Mouse (Mus musculus): ENCODE measurements at regions not wholly inside any gene's neighbourhood (a gene's known extent, or its start where the extent isn't known, plus 50 kb on each side); places are given as distances from the start of the nearest gene placed in this dataset.

- no peak for DNase-seq (ENCODE audit: low spot score in 2 of 2)
These were observed 97.2 kb upstream of the Pam start for GRCm38 (mm10) chr1:98192671-98193070.

DNA sequence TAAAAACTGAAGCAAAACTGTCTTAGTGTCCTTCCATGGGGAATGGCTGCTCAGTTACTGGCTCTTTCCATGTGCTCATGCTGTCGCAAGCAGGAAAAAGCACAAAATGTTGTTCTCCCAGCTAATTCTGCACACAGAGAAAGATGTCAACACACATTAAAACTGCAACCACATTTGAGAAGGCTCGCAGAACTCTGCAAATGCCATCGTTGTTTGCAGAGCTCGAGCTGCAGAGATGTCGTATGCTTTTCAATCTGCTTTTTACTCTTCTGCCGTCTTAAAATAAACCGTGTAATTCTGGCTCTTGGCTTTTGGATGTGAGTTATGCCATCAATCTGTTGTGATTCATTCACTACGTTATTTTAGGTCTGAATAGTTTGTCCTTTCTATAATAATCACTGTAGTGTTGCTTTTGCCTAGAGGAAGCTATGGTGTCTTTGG lies 96.6 kb upstream of the Pam start:
- DNase-seq (ENCODE audit: low spot score in 2 of 2), result peak; percentile 36 to 55

GRCm38 (mm10) chr1:98191331-98191730 lies 95.9 kb upstream of the Pam start:
- DNase-seq (ENCODE audit: low spot score in 2 of 2), result no peak

GRCm38 (mm10) chr1:98190741-98191140 lies 95.3 kb upstream of the Pam start:
- no peak for DNase-seq (ENCODE audit: low spot score in 2 of 2)

DNA sequence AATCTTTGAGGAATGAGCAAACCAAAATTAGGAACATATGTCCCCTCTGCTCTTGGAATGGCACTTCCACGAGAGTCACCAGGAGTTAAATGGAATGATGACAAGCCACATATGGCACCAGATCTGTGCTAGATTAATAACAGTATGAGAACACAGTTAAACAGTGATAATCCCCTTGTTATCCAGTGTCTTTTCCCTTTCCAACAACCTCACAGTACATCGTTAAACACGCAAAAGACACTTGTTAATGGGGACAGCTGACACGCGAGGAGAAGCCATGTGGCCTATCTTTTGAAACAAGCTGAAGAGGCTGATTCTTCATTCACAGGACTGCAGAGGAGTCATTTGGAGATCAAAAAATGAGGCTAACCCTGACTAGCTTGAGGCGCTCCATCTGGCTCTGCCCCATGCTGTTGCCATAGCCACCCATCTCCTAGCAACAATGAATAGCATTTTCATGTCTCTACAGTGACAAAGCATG lies 94.6 kb upstream of the Pam start:
- DNase-seq (ENCODE audit: low spot score in 2 of 2), result peak; percentile 59 to 71

DNA sequence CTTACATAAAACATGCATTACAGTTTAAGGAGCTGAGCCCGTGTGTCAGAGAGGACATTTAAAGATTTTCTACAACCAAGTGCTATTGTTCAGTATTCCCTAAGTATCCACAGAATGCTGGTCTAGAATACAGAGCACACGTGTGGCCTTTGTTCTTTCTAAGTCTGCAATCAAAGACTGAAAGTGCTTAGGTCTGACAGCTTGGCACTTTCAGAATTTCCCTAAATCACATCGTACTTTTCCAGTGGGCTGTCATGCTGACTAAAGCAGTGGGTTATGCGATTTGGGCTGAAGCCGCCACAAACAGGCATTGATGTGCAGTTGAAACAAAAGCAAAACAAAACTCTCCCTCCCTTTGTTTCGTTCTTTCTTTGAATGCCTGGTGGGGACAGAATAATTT lies 84.9 kb upstream of the Pam start:
- no peak for DNase-seq (ENCODE audit: low spot score in 2 of 2)

- peak in 1 of 2 experiments; percentile 69 for DNase-seq (ENCODE audit: low spot score in 2 of 2)
These were observed 83.6 kb upstream of the Pam start for GRCm38 (mm10) chr1:98179030-98179429.

DNA sequence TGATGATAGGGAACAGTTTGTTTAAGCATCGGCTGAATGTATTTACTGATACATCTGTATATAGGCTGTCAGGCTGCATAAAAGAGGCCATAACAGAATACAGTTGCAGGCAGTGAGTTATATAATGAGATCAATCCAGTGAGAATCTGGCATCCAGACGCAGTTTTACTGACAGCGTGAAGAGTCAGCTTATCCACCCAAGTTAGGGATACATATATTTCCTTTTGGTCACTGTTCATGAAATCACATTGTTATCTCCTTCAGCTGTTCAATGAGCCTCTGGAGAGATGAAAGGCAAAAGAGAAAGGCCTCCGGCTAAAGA lies 79.3 kb upstream of the Pam start:
- DNase-seq (ENCODE audit: low spot score in 2 of 2), result no peak

- DNase-seq (ENCODE audit: low spot score in 2 of 2), result no peak
These were observed 78.7 kb upstream of the Pam start for GRCm38 (mm10) chr1:98173907-98174810.

- no peak for DNase-seq (ENCODE audit: low spot score in 2 of 2)
These were observed 78.0 kb upstream of the Pam start for GRCm38 (mm10) chr1:98173431-98173830.

DNA sequence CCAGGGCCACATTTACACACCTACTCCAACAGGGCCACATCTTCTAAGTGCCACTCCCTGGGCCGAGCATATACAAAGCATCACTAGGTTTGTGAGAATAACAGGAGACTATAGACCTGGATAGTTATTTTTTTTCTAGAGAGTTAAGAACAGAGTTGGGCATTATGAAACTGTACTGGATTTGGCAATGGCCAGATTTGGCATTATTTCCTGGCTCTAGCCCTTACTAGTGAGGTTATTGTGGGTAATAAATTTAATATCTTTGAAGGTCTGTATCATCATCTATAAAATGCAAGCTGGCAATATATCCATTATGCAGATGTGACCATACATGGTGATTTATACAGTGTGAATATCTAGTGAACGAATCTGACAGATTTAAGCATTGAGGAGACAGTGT lies 75.8 kb upstream of the Pam start:
- no peak for DNase-seq (ENCODE audit: low spot score in 2 of 2)

DNA sequence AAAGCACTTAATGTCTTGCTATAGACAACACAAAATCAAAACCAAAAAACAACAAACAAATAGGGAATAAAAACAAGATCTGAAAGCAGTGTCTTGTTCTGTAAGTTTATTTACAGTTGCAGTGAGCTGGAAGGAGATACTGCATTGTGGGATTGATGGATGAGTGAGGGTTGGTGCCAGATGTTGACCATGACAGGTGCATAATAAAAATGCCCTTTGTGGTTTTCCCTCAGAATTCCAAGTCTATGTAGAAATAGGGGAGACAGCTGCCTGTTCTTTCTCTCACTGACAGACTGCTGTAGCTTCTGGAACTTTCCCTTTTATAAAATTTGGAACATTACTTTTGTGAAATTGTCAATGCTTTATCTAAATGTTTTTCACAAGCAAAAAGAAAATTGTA lies 73.9 kb upstream of the Pam start:
- no peak for DNase-seq (ENCODE audit: low spot score in 2 of 2)

GRCm38 (mm10) chr1:98167800-98168199 lies 72.4 kb upstream of the Pam start:
- DNase-seq (ENCODE audit: low spot score in 2 of 2), result no peak

DNA sequence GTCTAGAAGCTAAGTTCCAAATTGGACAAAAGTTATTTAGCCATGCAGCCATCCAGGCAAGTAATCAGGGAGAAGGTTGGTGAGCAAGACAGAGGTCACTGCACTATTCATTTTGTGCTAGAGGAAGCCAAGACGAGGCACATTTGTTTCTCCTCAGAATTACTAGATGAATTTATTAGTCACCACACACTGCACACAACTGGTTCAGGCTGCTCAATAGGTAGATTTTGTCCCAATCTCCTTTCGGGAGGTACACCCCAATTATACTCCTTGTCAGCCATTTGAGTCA lies 67.1 kb upstream of the Pam start:
- DNase-seq (ENCODE audit: low spot score in 2 of 2), result no peak

- DNase-seq (ENCODE audit: low spot score in 2 of 2), result no peak
These were observed 66.6 kb upstream of the Pam start for GRCm38 (mm10) chr1:98161882-98162638.

GRCm38 (mm10) chr1:98158969-98159368 lies 63.5 kb upstream of the Pam start:
- no peak for DNase-seq (ENCODE audit: low spot score in 2 of 2)

DNA sequence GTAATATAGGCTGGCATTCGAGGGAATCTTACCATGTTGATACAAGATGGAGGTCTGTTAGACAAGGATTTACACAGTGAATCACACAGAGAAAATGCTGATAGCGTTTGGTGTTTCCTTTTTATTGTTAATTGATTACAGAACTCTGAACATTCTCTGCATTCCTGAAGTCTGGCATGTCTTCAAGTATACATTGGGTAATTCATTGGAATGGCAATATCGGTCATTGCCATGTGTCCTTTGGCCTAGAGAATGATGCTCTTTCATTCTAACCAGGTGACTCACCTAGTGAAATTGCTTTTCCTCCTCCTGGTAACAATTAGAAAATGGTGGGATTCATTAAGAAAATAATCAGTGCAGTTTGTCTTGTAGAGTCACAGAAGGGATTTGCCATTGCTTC lies 51.9 kb upstream of the Pam start:
- no peak for DNase-seq (ENCODE audit: low spot score in 2 of 2)

Measured in left cerebral cortex, adult 18-20 months (tissue).